Mouse (Mus musculus) midbrain, embryonic 14.5 days (tissue): ENCODE measurements at regions not wholly inside any gene's neighbourhood (a gene's known extent, or its start where the extent isn't known, plus 50 kb on each side); places are given as distances from the start of the nearest gene placed in this dataset.
A peak's percentile ranks its signal among the peaks of the same experiment; 100 is the strongest.

Source experiments
- ATAC-seq: fragments of 200-750 bp; cut with Nextera tagmentation; 2 replicates; pipeline ENCODE4 v1.8.0; 2017; ENCODE audit warnings: moderate number of reproducible peaks, moderate library complexity; ENCODE audit not compliant: low FRiP score, low TSS enrichment
- DNase-seq: peaks from one replicate; pipeline ENCODE4 v3.0.0-alpha.2; 2015
- H3K27ac ChIP-seq: fragments of 300-500 bp; sonication (generic); replicated peaks from 2 replicates; pipeline ENCODE4 v1.5.1; 2014; ENCODE audit warnings: mild to moderate bottlenecking, low read depth, low read length, moderate library complexity
- H3K27me3 ChIP-seq: fragments of 300-500 bp; sonication (generic); 2 replicates; pipeline ENCODE4 v1.6.1; 2014; ENCODE audit warnings: low read length, control low read depth, mixed read lengths; ENCODE audit not compliant: control insufficient read depth, insufficient read depth
- H3K36me3 ChIP-seq: fragments of 300-500 bp; sonication (generic); 2 replicates; pipeline ENCODE4 v1.6.1; 2014; ENCODE audit warnings: low read length, control low read depth; ENCODE audit not compliant: control insufficient read depth, insufficient read depth
- H3K4me1 ChIP-seq: fragments of 300-500 bp; sonication (generic); 2 replicates; pipeline ENCODE4 v1.6.1; 2014; ENCODE audit warnings: mild to moderate bottlenecking, antibody characterized with exemption, low read length, control low read depth; ENCODE audit not compliant: control insufficient read depth, insufficient read depth
- H3K4me2 ChIP-seq: fragments of 300-500 bp; sonication (generic); 2 replicates; pipeline ENCODE4 v1.6.1; 2014; ENCODE audit warnings: mild to moderate bottlenecking, low read length, moderate library complexity
- H3K4me3 ChIP-seq: fragments of 300-500 bp; sonication (generic); replicated peaks from 2 replicates; pipeline ENCODE4 v1.5.1; 2014; ENCODE audit warnings: low read depth, low read length
- H3K9ac ChIP-seq: fragments of 300-500 bp; sonication (generic); replicated peaks from 2 replicates; pipeline ENCODE4 v1.6.1; 2014; ENCODE audit warnings: mild to moderate bottlenecking, low read length, moderate library complexity
- H3K9me3 ChIP-seq: fragments of 300-500 bp; sonication (generic); 2 replicates; pipeline ENCODE4 v1.6.1; 2016; ENCODE audit warnings: low read length, control low read depth, mixed read lengths; ENCODE audit not compliant: control insufficient read depth
- WGBS: fragments of 180-500 bp; shearing (Covaris S2); extraction: QIAGEN DNeasy Blood & Tissue Kit; methylation state at CpG from one replicate; pipeline ENCODE4 v1.1.7; 2014; 5-methylcytosine and 5-hydroxymethylcytosine counted together

- ATAC-seq: no peak
- 92% methylated on average over 5 of the region's 5 CpGs for WGBS
Measured at GRCm38 (mm10) chr3:52756006-52756405, 261.0 kb downstream of the Cog6 start.

DNA sequence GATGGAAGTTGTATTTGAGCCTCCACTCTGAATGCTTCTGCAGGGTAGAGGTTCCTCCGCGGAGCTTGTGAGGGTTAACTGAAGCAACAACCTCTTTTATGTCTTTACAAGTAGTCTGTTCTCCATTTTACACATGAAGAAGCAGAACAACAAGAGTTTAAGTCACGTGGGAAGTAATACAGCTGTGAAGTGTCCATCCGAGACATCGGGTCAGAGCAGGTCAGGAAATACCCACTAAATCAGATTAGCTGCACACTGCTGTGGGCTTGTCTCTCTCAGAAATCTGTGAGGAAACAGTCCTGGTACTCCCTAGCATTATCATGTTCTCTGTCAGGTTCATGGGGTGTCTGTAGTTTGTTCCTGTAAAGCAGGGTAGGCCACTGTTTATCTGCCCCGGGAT is 262.1 kb downstream of the Cog6 start:
- no peak for ATAC-seq
- Histone ChIP-seq H3K4me1 (no peaks in the 10 kb centered on the region), H3K36me3 (no peaks in the 10 kb centered on the region), H3K4me3 (no peak overlapping the region), H3K4me2 (no peak overlapping the region), H3K27ac (no peak overlapping the region), H3K9ac (no peak overlapping the region), H3K9me3 (no peaks in the 10 kb centered on the region), H3K27me3 (no peaks in the 10 kb centered on the region)
- 31% methylated on average over 6 of the region's 6 CpGs for WGBS
- no peak for DNase-seq

More at GRCm38 (mm10) chr3:52756006-52756405, 261.0 kb downstream of the Cog6 start:
- Histone ChIP-seq H3K36me3 (no peaks in the 10 kb centered on the region), H3K4me3 (no peak overlapping the region), H3K4me2 (no peak overlapping the region), H3K9ac (no peak overlapping the region), H3K27ac (no peak overlapping the region), H3K4me1 (no peaks in the 10 kb centered on the region), H3K9me3 (no peaks in the 10 kb centered on the region), H3K27me3 (no peaks in the 10 kb centered on the region)
- DNase-seq: no peak

GRCm38 (mm10) chr3:52754401-52754800 is 262.6 kb downstream of the Cog6 start:
- Histone ChIP-seq H3K4me3 (no peak overlapping the region), H3K9ac (no peak overlapping the region), H3K4me2 (no peak overlapping the region), H3K36me3 (no peaks in the 10 kb centered on the region), H3K9me3 (no peaks in the 10 kb centered on the region), H3K4me1 (no peaks in the 10 kb centered on the region), H3K27ac (no peak overlapping the region), H3K27me3 (no peaks in the 10 kb centered on the region)
- DNase-seq (no peak), ATAC-seq (no peak)
- 39% methylated on average over 4 of the region's 4 CpGs for WGBS

GRCm38 (mm10) chr3:52746917-52747316 is 270.1 kb downstream of the Cog6 start:
- Histone ChIP-seq H3K27ac (no peak overlapping the region), H3K4me2 (no peak overlapping the region), H3K36me3 (no peaks in the 10 kb centered on the region), H3K9ac (no peak overlapping the region), H3K27me3 (no peaks in the 10 kb centered on the region), H3K4me3 (no peak overlapping the region), H3K4me1 (no peaks in the 10 kb centered on the region), H3K9me3 (no peaks in the 10 kb centered on the region)
- 56% methylated on average over 3 of the region's 3 CpGs for WGBS
- ATAC-seq (no peak), DNase-seq (no peak)

DNA sequence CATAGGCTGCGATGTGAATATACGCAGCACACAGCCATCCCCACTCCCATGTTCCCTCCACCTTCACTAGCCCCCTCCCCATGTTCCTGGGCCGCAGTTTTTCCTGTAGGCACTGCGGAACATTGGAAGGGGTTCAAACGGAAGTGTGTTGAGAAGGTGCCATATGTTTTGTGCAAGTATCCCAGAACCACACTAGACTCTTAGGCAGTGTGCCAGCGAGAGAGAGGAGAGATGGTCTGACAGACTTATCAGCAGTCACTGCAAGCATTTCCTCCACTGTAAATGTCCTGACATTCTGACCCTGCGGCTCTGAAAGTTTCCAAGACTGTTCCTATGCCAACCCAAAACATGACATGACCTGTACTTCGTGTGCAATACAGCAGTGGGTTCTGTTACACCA is 272.7 kb downstream of the Cog6 start:
- 81% methylated on average over 8 of the region's 8 CpGs for WGBS
- H3K36me3 ChIP-seq: no peaks in the 10 kb centered on the region
- ATAC-seq (no peak), DNase-seq (no peak)
- no peak overlapping the region for H3K4me3 ChIP-seq
- no peaks in the 10 kb centered on the region for H3K27me3 ChIP-seq
- H3K27ac ChIP-seq: no peak overlapping the region
- no peaks in the 10 kb centered on the region for H3K9me3 ChIP-seq
- no peak overlapping the region for H3K4me2 ChIP-seq
- H3K9ac ChIP-seq: no peak overlapping the region
- no peaks in the 10 kb centered on the region for H3K4me1 ChIP-seq

GRCm38 (mm10) chr3:52740466-52741026 is 276.5 kb downstream of the Cog6 start:
- Histone ChIP-seq H3K27me3 (no peaks in the 10 kb centered on the region), H3K27ac (no peak overlapping the region), H3K4me2 (no peak overlapping the region), H3K9ac (no peak overlapping the region), H3K36me3 (no peaks in the 10 kb centered on the region), H3K4me1 (no peaks in the 10 kb centered on the region), H3K4me3 (no peak overlapping the region), H3K9me3 (no peaks in the 10 kb centered on the region)
- ATAC-seq (no peak), DNase-seq (peak; percentile 46)
- 62% methylated on average over 9 of the region's 9 CpGs for WGBS

DNA sequence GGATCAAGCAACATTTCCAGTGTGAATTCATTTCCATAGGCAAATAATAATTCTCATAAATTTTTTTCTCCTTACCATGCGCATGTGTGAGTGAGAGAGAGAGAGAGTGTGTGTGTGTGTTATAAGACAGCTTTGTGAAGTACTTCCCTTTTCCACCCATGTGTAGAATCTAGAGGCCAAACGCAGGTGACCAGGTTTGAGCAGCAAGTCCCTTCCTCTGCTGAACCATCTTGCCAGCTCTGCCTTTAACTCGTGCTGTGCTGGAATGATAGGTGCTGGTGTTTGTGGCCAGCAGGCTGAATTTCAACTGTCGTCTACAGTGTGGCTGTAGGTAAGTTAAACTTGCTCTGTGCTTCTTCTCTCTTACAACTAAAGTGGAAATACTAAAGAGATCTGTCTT is 277.5 kb downstream of the Cog6 start:
- WGBS: 80% methylated on average over 4 of the region's 4 CpGs
- no peak overlapping the region for H3K27ac ChIP-seq
- no peak for DNase-seq
- no peaks in the 10 kb centered on the region for H3K4me1 ChIP-seq
- no peaks in the 10 kb centered on the region for H3K36me3 ChIP-seq
- H3K9me3 ChIP-seq: no peaks in the 10 kb centered on the region
- no peak overlapping the region for H3K9ac ChIP-seq
- no peak for ATAC-seq
- no peak overlapping the region for H3K4me2 ChIP-seq
- no peak overlapping the region for H3K4me3 ChIP-seq
- H3K27me3 ChIP-seq: no peaks in the 10 kb centered on the region

GRCm38 (mm10) chr3:52738386-52738785 is 278.7 kb downstream of the Cog6 start:
- no peak overlapping the region for H3K4me2 ChIP-seq
- H3K4me1 ChIP-seq: no peaks in the 10 kb centered on the region
- no peaks in the 10 kb centered on the region for H3K36me3 ChIP-seq
- H3K9me3 ChIP-seq: no peaks in the 10 kb centered on the region
- ATAC-seq: no peak
- no peak for DNase-seq
- no peak overlapping the region for H3K4me3 ChIP-seq
- no peaks in the 10 kb centered on the region for H3K27me3 ChIP-seq
- H3K27ac ChIP-seq: no peak overlapping the region
- WGBS: 50% methylated on average over 5 of the region's 5 CpGs
- no peak overlapping the region for H3K9ac ChIP-seq

GRCm38 (mm10) chr3:52735939-52736338 is 281.1 kb downstream of the Cog6 start:
- H3K27me3 ChIP-seq: no peaks in the 10 kb centered on the region
- no peak for ATAC-seq
- no peaks in the 10 kb centered on the region for H3K4me1 ChIP-seq
- no peak overlapping the region for H3K27ac ChIP-seq
- 97% methylated on average over 7 of the region's 7 CpGs for WGBS
- H3K9me3 ChIP-seq: no peaks in the 10 kb centered on the region
- no peaks in the 10 kb centered on the region for H3K36me3 ChIP-seq
- H3K4me2 ChIP-seq: no peak overlapping the region
- H3K9ac ChIP-seq: no peak overlapping the region
- no peak for DNase-seq
- no peak overlapping the region for H3K4me3 ChIP-seq
